28 mouse cellular contexts compared by ENCODE assay signal in genomic region chr14:55221707-55222106, GRCm38 (mm10). TPM values are rescaled to one million over a fixed set of nuclear protein-coding genes. Genes with fewer than 3 reads are reported as not detected.
DNase-seq lines count a peak whose midpoint lies in the region; ATAC-seq lines count a peak whose summit lies in the region.
"Had no signal": no experiment of that assay in that cellular context is flagged by ENCODE, and none has a peak within 500 bp of the region (broad histone marks: within the 10 kb centered on the region; RNA-seq: fewer than 3 reads in every experiment).

Gene Dhrs2 (plus strand): TSS chr14:55222007.

- no peak for ATAC-seq in embryonic facial prominence, embryonic 15.5 days (ENCODE audit: insufficient number of reproducible peaks, low FRiP score, low TSS enrichment, low read depth)
- ATAC-seq in megakaryocyte, adult 5-6 weeks (ENCODE audit: poor library complexity, severe bottlenecking), result no peak
- ATAC-seq in limb, embryonic 15.5 days (ENCODE audit: insufficient number of reproducible peaks, low FRiP score, low TSS enrichment, low read depth), result no peak
- no peak for ATAC-seq in midbrain, embryonic 13.5 days
- ATAC-seq: forebrain, embryonic 15.5 days had no signal

- no peaks in the 10 kb centered on the region for H3K4me1 ChIP-seq in embryonic facial prominence, embryonic 15.5 days
- no peaks in the 10 kb centered on the region for H3K4me1 ChIP-seq in embryonic facial prominence, embryonic 10.5 days
- H3K4me1 ChIP-seq in megakaryocyte, embryonic 14.5 days, result no peaks in the 10 kb centered on the region
- peaks cover 11% of the 10 kb centered on the region for H3K4me1 ChIP-seq in limb, embryonic 15.5 days
- H3K4me1 ChIP-seq in midbrain, embryonic 13.5 days (replicated peaks), result no peaks in the 10 kb centered on the region
- H3K4me1 ChIP-seq: heart, embryonic 10.5 days; hindbrain, embryonic 12.5 days; hindbrain, embryonic 15.5 days had no signal

- no peak within 1 kb of the TSS for H3K4me3 ChIP-seq in embryonic facial prominence, embryonic 15.5 days (replicated peaks)
- H3K4me3 ChIP-seq in embryonic facial prominence, embryonic 10.5 days, result no peak within 1 kb of the TSS
- H3K4me3 ChIP-seq in megakaryocyte, embryonic 14.5 days (replicated peaks), result peak within 1 kb of the TSS; percentile 44
- no peak within 1 kb of the TSS for H3K4me3 ChIP-seq in limb, embryonic 15.5 days
- no peak within 1 kb of the TSS for H3K4me3 ChIP-seq in midbrain, embryonic 13.5 days (replicated peaks)
- H3K4me3 ChIP-seq: forebrain, embryonic 12.5 days; forebrain, embryonic 15.5 days; heart, adult 2 months; heart, embryonic 10.5 days; hindbrain, embryonic 12.5 days; hindbrain, embryonic 15.5 days had no signal

- no peak within 1 kb of the TSS for H3K27ac ChIP-seq in embryonic facial prominence, embryonic 15.5 days (replicated peaks)
- no peak within 1 kb of the TSS for H3K27ac ChIP-seq in embryonic facial prominence, embryonic 10.5 days (replicated peaks)
- H3K27ac ChIP-seq in limb, embryonic 15.5 days, result 0 out of 2 replicates have a peak within 1 kb of the TSS, but pooled peaks have one; percentile 11
- H3K27ac ChIP-seq in midbrain, embryonic 13.5 days, result no peak within 1 kb of the TSS
- H3K27ac ChIP-seq: forebrain, embryonic 12.5 days; forebrain, embryonic 15.5 days; heart, adult 2 months; heart, embryonic 10.5 days; hindbrain, embryonic 12.5 days; hindbrain, embryonic 15.5 days had no signal

- no peaks in the 10 kb centered on the region for H3K9me3 ChIP-seq in embryonic facial prominence, embryonic 15.5 days (replicated peaks)
- H3K9me3 ChIP-seq in embryonic facial prominence, embryonic 10.5 days, result no peaks in the 10 kb centered on the region
- no peaks in the 10 kb centered on the region for H3K9me3 ChIP-seq in megakaryocyte, embryonic 14.5 days
- no peaks in the 10 kb centered on the region for H3K9me3 ChIP-seq in limb, embryonic 15.5 days
- H3K9me3 ChIP-seq in midbrain, embryonic 13.5 days, result no peaks in the 10 kb centered on the region
- H3K9me3 ChIP-seq: forebrain, embryonic 12.5 days; forebrain, embryonic 15.5 days; heart, embryonic 10.5 days; hindbrain, embryonic 12.5 days; hindbrain, embryonic 15.5 days had no signal

- H3K9ac ChIP-seq in embryonic facial prominence, embryonic 15.5 days, result no peak within 1 kb of the TSS
- no peak within 1 kb of the TSS for H3K9ac ChIP-seq in limb, embryonic 15.5 days
- no peak within 1 kb of the TSS for H3K9ac ChIP-seq in midbrain, embryonic 13.5 days (replicated peaks)
- H3K9ac ChIP-seq: forebrain, embryonic 12.5 days; forebrain, embryonic 15.5 days; hindbrain, embryonic 12.5 days; hindbrain, embryonic 15.5 days had no signal

- DNase-seq in embryonic facial prominence, embryonic 10.5 days (ENCODE audit: low spot score), result no peak
- DNase-seq: adrenal gland, adult 2 months; adrenal gland, postnatal 14 days; cerebellum, adult 11 months; cerebellum, adult 8-10 months; cerebellum, postnatal 10 days; cerebellum, postnatal 36 days; embryo, embryonic 11 days; gastrocnemius, postnatal 25 days; heart, adult 2 months had no signal

- H3K36me3 ChIP-seq in embryonic facial prominence, embryonic 15.5 days, result no peaks in the 10 kb centered on the region
- no peaks in the 10 kb centered on the region for H3K36me3 ChIP-seq in embryonic facial prominence, embryonic 10.5 days (replicated peaks)
- no peaks in the 10 kb centered on the region for H3K36me3 ChIP-seq in megakaryocyte, embryonic 14.5 days (replicated peaks; ENCODE audit: low read length)
- no peaks in the 10 kb centered on the region for H3K36me3 ChIP-seq in limb, embryonic 15.5 days
- H3K36me3 ChIP-seq in midbrain, embryonic 13.5 days, result no peaks in the 10 kb centered on the region
- H3K36me3 ChIP-seq: forebrain, embryonic 12.5 days; forebrain, embryonic 15.5 days; heart, embryonic 10.5 days; hindbrain, embryonic 12.5 days; hindbrain, embryonic 15.5 days had no signal

- H3K27me3 ChIP-seq in embryonic facial prominence, embryonic 15.5 days, result no peaks in the 10 kb centered on the region
- no peaks in the 10 kb centered on the region for H3K27me3 ChIP-seq in embryonic facial prominence, embryonic 10.5 days (replicated peaks; ENCODE audit: low read depth, poor library complexity, severe bottlenecking)
- peaks cover 38% of the 10 kb centered on the region for H3K27me3 ChIP-seq in megakaryocyte, embryonic 14.5 days (replicated peaks)
- H3K27me3 ChIP-seq in limb, embryonic 15.5 days, result no peaks in the 10 kb centered on the region
- no peaks in the 10 kb centered on the region for H3K27me3 ChIP-seq in midbrain, embryonic 13.5 days
- H3K27me3 ChIP-seq: forebrain, embryonic 12.5 days; forebrain, embryonic 15.5 days; hindbrain, embryonic 12.5 days; hindbrain, embryonic 15.5 days had no signal

- no peak within 1 kb of the TSS for H3K4me2 ChIP-seq in embryonic facial prominence, embryonic 15.5 days (replicated peaks)
- no peak within 1 kb of the TSS for H3K4me2 ChIP-seq in limb, embryonic 15.5 days
- H3K4me2 ChIP-seq in midbrain, embryonic 13.5 days (replicated peaks), result no peak within 1 kb of the TSS
- H3K4me2 ChIP-seq: forebrain, embryonic 12.5 days; forebrain, embryonic 15.5 days; hindbrain, embryonic 12.5 days; hindbrain, embryonic 15.5 days had no signal

- WGBS in embryonic facial prominence, embryonic 15.5 days, result 72% methylated on average over 9 of the region's 9 CpGs
- 76% methylated on average over 9 of the region's 9 CpGs for WGBS in embryonic facial prominence, embryonic 10.5 days
- 72% methylated on average over 9 of the region's 9 CpGs for WGBS in limb, embryonic 15.5 days
- 86% methylated on average over 9 of the region's 9 CpGs for WGBS in midbrain, embryonic 13.5 days

RNA-seq across cellular contexts. Expression of gene Dhrs2, which starts in this region (rescaled TPM):
- 14.4 and 33.7 TPM in 2 replicates for polyA plus RNA-seq in embryonic facial prominence, embryonic 15.5 days (2015; fragmentation: Nextera tagmentation; extraction: Ambion mirVana)
- polyA plus RNA-seq in embryonic facial prominence, embryonic 10.5 days (2016; fragmentation: Nextera tagmentation; extraction: Ambion mirVana), result not detected in 2 replicates
- not detected in 2 replicates for polyA plus RNA-seq in megakaryocyte, embryonic 14.5 days (2012; ENCODE audit: insufficient read depth, low replicate concordance)
- not detected in 2 replicates for total RNA-seq in megakaryocyte, adult 5-6 weeks (2015)
- 0.45 TPM in 1 of 2 replicates, not detected in the other for total RNA-seq in megakaryocyte, adult 5-6 weeks (2017)
- polyA plus RNA-seq in limb, embryonic 15.5 days (2015; fragmentation: Nextera tagmentation; extraction: Ambion mirVana), result 0.56 and 0.64 TPM in 2 replicates
- 0.31 and 0.35 TPM in 2 replicates for polyA plus RNA-seq in midbrain, embryonic 13.5 days (2015; fragmentation: Nextera tagmentation; extraction: Ambion mirVana)
- total RNA-seq: adrenal gland, adult 2 months; adrenal gland, postnatal 14 days; adrenal gland, postnatal 4 days; ES-E14; gastrocnemius, adult 8-10 months; gastrocnemius, postnatal 25 days; heart, adult 2 months; heart, postnatal 25 days had no signal
- polyA plus RNA-seq: adrenal gland, adult 2 months; embryonic facial prominence, embryonic 11.5 days; gonadal fat pad, adult 2 months; heart, embryonic 10.5 days; heart, embryonic 14.5 days; heart, postnatal 0 days had no signal
